Mouse (Mus musculus) thymus, adult 2 months (tissue): ENCODE results near the gene Sptbn1.

Experiments
- CTCF ChIP-seq: fragments of 200-500 bp; IDR thresholded peaks from 2 replicates; pipeline ENCODE4 v1.5.1; 2012; ENCODE audit warnings: mild to moderate bottlenecking, control low read depth, low read length, moderate library complexity, borderline replicate concordance; ENCODE audit not compliant: control insufficient read depth, poor library complexity, insufficient read depth; ENCODE audit errors: extremely low read depth
- POLR2A ChIP-seq: fragments of 200-500 bp; IDR thresholded peaks from 2 replicates; pipeline ENCODE4 v1.6.1; 2012; ENCODE audit warnings: mild to moderate bottlenecking, low read length, control low read depth, moderate library complexity; ENCODE audit not compliant: control insufficient read depth, poor library complexity, insufficient read depth; ENCODE audit errors: extremely low read depth

DNA sequence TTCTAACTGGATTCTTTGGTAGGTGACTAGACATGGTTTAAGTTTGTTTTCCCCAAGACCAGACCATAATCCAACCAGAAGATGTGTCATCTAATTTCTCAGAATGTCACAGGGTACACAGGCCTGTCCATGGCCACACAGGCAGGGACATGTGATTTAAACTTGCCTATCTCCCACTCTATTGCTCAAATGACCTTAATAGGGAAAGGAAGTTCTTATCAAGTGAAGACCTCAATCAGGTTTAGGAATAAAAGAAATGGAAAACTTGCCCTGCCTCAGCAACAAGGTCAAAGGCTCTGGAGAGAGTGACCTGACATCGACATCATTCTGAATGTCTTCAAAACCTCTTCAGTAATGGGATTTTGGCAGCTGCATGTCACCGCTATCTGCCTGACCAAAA lies 41.2 kb downstream of the Sptbn1 start:
- TF ChIP-seq CTCF: no peak
- TF ChIP-seq POLR2A: no peak
